Mouse (Mus musculus): Measurements from ENCODE around the gene Xrra1.

GRCm38 (mm10) chr7:99944520-99944919 lies 85.6 kb downstream of the Xrra1 start:
- no peak for TF ChIP-seq CTCF (IDR thresholded peaks at IDR 0.05; ENCODE audit: control insufficient read depth, insufficient read depth, insufficient read length)
- no peak for TF ChIP-seq FOSL1 (IDR thresholded peaks at IDR 0.05; ENCODE audit: insufficient read depth, low read length, poor library complexity, severe bottlenecking)
- TF ChIP-seq MAX (IDR thresholded peaks at IDR 0.05), result no peak
- no peak for TF ChIP-seq USF1 (IDR thresholded peaks at IDR 0.05; ENCODE audit: low read depth)
- no peak for TF ChIP-seq CEBPB (IDR thresholded peaks at IDR 0.05; ENCODE audit: low read depth)

Data from C2C12 (cell line).